Comparison of ENCODE assay signal across 8 mouse cellular contexts in genomic region chr13:36203014-36203413, GRCm38 (mm10).
A peak's percentile ranks its signal among the peaks of the same experiment; 100 is the strongest.
DNase-seq lines count a peak whose midpoint lies in the region; ATAC-seq lines count a peak whose summit lies in the region.

No protein-coding gene starts in this region.

- H3K4me3 ChIP-seq in heart, embryonic 13.5 days, result no peak overlapping the region
- H3K4me3 ChIP-seq in intestine, embryonic 16.5 days (ENCODE audit: low read length), result no peak overlapping the region

- no peak for DNase-seq in heart, adult 11 months
- DNase-seq in 3134 (ENCODE audit: extremely low read depth, insufficient read length, low spot score), result peak; percentile 51
- peak; percentile 62 for DNase-seq in ZHBTc4 (ENCODE audit: low read depth, low spot score)
- DNase-seq in cerebellum, postnatal 10 days, result no peak
- DNase-seq in lung, postnatal 25 days (ENCODE audit: low spot score), result no peak

- H3K27ac ChIP-seq in heart, embryonic 13.5 days (replicated peaks), result no peak overlapping the region
- no peak overlapping the region for H3K27ac ChIP-seq in intestine, embryonic 16.5 days (ENCODE audit: low read length)

- 0 out of 2 replicates have a peak, but pooled peaks cover 6% of the 10 kb centered on the region for H3K36me3 ChIP-seq in heart, embryonic 13.5 days
- H3K36me3 ChIP-seq in intestine, embryonic 16.5 days (ENCODE audit: control insufficient read depth, insufficient read depth, low read length), result no peaks in the 10 kb centered on the region

- no peak overlapping the region for H3K9ac ChIP-seq in heart, embryonic 13.5 days
- no peak overlapping the region for H3K9ac ChIP-seq in intestine, embryonic 16.5 days (ENCODE audit: low read depth, low read length)

- no peaks in the 10 kb centered on the region for H3K9me3 ChIP-seq in heart, embryonic 13.5 days
- H3K9me3 ChIP-seq in intestine, embryonic 16.5 days (ENCODE audit: control insufficient read depth, low read length), result no peaks in the 10 kb centered on the region

- no peaks in the 10 kb centered on the region for H3K27me3 ChIP-seq in heart, embryonic 13.5 days (replicated peaks)
- no peaks in the 10 kb centered on the region for H3K27me3 ChIP-seq in intestine, embryonic 16.5 days (replicated peaks; ENCODE audit: control insufficient read depth, insufficient read depth, low read length)

- 65% methylated on average over 6 of the region's 6 CpGs for WGBS in heart, embryonic 13.5 days
- 81% methylated on average over 6 of the region's 6 CpGs for WGBS in intestine, embryonic 16.5 days

- peaks cover 9% of the 10 kb centered on the region for H3K4me1 ChIP-seq in heart, embryonic 13.5 days
- H3K4me1 ChIP-seq in intestine, embryonic 16.5 days (ENCODE audit: control insufficient read depth, insufficient read depth, low read length), result no peaks in the 10 kb centered on the region

- ATAC-seq in heart, embryonic 13.5 days (ENCODE audit: extremely low read depth, insufficient number of reproducible peaks, low FRiP score, low TSS enrichment), result peak; percentile 94
- peak; percentile 63 for ATAC-seq in intestine, embryonic 16.5 days
- ATAC-seq in activated CD4-positive, CD25-positive, alpha-beta regulatory T cell, adult 4 months, result no peak

- no peak overlapping the region for H3K4me2 ChIP-seq in heart, embryonic 13.5 days
- H3K4me2 ChIP-seq in intestine, embryonic 16.5 days (ENCODE audit: low read depth, low read length), result no peak overlapping the region

Comparison
In these comparisons a context has a peak if more than half of its experiments do, and no peak if none do; other contexts are left out.
1. DNase-seq: peak in 3134 (single experiment) and ZHBTc4 (single experiment); none in heart, adult 11 months (single experiment), cerebellum, postnatal 10 days (0 of 2) and lung, postnatal 25 days (single experiment).